Mouse (Mus musculus) heart, embryonic 13.5 days (tissue): ENCODE data around the gene Nbeal2. TPM values are rescaled to one million over a fixed set of nuclear protein-coding genes. Genes with fewer than 3 reads are reported as not detected.

Source experiments
- ATAC-seq: fragments of 200-750 bp; cut with Nextera tagmentation; 2 replicates; pipeline ENCODE4 v1.8.0; 2017; ENCODE audit warnings: moderate TSS enrichment; ENCODE audit not compliant: insufficient number of reproducible peaks, low FRiP score, low TSS enrichment; ENCODE audit errors: extremely low read depth
- H3K27ac ChIP-seq: fragments of 300-500 bp; sonication (generic); replicated peaks from 2 replicates; pipeline ENCODE4 v1.5.1; 2015; ENCODE audit warnings: moderate library complexity, mild to moderate bottlenecking, inconsistent platforms
- H3K27me3 ChIP-seq: fragments of 300-500 bp; sonication (generic); replicated peaks from 2 replicates; pipeline ENCODE4 v1.6.1; 2015; ENCODE audit warnings: mild to moderate bottlenecking, inconsistent platforms
- H3K36me3 ChIP-seq: fragments of 300-500 bp; sonication (generic); 2 replicates; pipeline ENCODE4 v1.6.1; 2015; ENCODE audit warnings: mild to moderate bottlenecking, inconsistent platforms
- H3K4me1 ChIP-seq: fragments of 300-500 bp; sonication (generic); 2 replicates; pipeline ENCODE4 v1.6.1; 2015; ENCODE audit warnings: inconsistent platforms
- H3K4me2 ChIP-seq: fragments of 300-500 bp; sonication (generic); 2 replicates; pipeline ENCODE4 v1.6.1; 2015; ENCODE audit warnings: inconsistent platforms, mild to moderate bottlenecking, moderate library complexity
- H3K4me3 ChIP-seq: fragments of 300-500 bp; sonication (generic); 2 replicates; pipeline ENCODE4 v1.5.1; 2015; ENCODE audit warnings: moderate library complexity, mild to moderate bottlenecking, inconsistent platforms
- H3K9ac ChIP-seq: fragments of 300-500 bp; sonication (generic); 2 replicates; pipeline ENCODE4 v1.6.1; 2015; ENCODE audit warnings: inconsistent platforms, mild to moderate bottlenecking, moderate library complexity
- H3K9me3 ChIP-seq: fragments of 300-500 bp; sonication (generic); 2 replicates; pipeline ENCODE4 v1.6.1; 2016; ENCODE audit warnings: inconsistent platforms
- WGBS: fragments of 180-500 bp; shearing (Covaris S2); methylation state at CpG from one replicate; pipeline ENCODE4 v1.1.7; 2015; ENCODE audit warnings: mixed read lengths; 5-methylcytosine and 5-hydroxymethylcytosine counted together
- polyA plus RNA-seq: library from polyadenylated mRNA; unstranded; fragments of >200 nt; fragmentation: Nextera tagmentation; extraction: Ambion mirVana; gene quantifications from 2 replicates; pipeline ENCODE4 v1.2.1, GENCODE M21; 2015

Nbeal2 gene
- polyA plus RNA-seq, 1 experiment from 2014 or later = 1.8 TPM

GRCm38 (mm10) chr9:110643787-110644186 lies 10.2 kb downstream of the Nbeal2 start:
- no peak for ATAC-seq
- Histone ChIP-seq H3K4me2 (no peak overlapping the region), H3K4me1 (peaks cover 4% of the 10 kb centered on the region; the same call in 1 of the 2 replicates), H3K4me3 (no peak overlapping the region), H3K9me3 (no peaks in the 10 kb centered on the region), H3K9ac (no peak overlapping the region), H3K36me3 (no peaks in the 10 kb centered on the region), H3K27me3 (no peaks in the 10 kb centered on the region), H3K27ac (no peak overlapping the region)
- WGBS = 50% methylated on average over 9 of the region's 9 CpGs

DNA sequence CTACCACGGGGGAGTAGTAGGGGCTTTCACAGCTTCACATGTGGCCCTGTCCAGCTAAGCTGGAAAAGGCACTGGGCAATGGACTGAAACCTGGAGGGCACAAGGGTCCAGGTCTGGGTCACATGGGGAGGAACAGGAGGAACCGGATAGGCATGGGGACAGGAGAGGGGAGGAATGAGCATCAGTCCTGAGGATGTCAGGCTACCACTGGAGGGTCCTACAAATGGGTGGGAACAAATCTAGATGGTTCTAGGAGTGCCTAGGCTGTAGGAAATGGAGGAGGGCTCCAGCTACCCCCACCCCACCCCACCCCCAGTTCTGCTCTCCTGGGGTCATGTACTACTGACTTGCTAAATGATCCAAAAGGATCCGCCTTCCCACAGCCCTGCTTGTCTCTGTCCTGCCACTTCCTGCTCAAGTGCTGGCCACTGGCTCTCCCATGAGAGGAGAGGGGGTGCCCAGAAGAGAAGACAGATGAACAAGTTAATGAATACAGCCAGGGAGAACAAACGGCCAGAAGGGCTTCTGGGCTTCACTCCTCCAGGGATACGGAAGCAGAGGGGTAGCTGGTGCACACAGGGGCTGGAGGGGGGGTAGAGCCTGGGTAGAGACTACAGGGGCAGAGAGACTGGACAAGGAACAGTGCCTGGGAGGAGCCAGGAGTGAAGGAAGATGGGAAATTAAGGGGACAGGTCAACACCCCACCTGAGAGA lies 11.0 kb downstream of the Nbeal2 start:
- 48% methylated on average over 5 of the region's 5 CpGs for WGBS
- peaks cover 3% of the 10 kb centered on the region; the same call in 1 of the 2 replicates for H3K36me3 ChIP-seq
- H3K27ac ChIP-seq = no peak overlapping the region
- no peak overlapping the region for H3K4me3 ChIP-seq
- H3K27me3 ChIP-seq = no peaks in the 10 kb centered on the region; the same call in 1 of the 2 replicates
- H3K4me1 ChIP-seq = 0 out of 2 replicates have a peak, but pooled peaks cover 7% of the 10 kb centered on the region
- no peak for ATAC-seq
- H3K9ac ChIP-seq = no peak overlapping the region
- H3K9me3 ChIP-seq = no peaks in the 10 kb centered on the region
- H3K4me2 ChIP-seq = no peak overlapping the region

DNA sequence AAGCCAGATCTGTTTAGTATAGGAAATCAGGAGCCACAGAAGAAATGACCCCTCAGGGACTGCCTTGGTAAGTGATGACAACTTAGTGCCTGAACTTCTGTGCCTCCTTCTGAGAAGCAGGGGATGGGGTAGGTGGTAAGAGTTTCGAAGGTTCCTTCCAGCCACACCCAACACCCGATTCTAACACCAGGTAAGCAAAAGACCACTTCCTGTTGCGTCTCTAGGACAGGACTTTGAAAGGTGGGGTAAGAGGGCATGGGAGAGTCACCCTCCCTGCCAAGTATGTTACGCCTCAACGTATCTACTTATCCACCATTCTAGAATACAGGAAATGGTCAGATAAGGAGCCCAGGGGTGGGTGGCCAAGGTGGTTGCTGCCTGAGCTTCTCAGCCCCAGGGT lies 13.0 kb downstream of the Nbeal2 start:
- no peak overlapping the region for H3K4me3 ChIP-seq
- no peak for ATAC-seq
- H3K27me3 ChIP-seq = peaks cover 2% of the 10 kb centered on the region
- peaks cover 11% of the 10 kb centered on the region; the same call in 1 of the 2 replicates for H3K36me3 ChIP-seq
- H3K4me1 ChIP-seq = 0 out of 2 replicates have a peak, but pooled peaks cover 7% of the 10 kb centered on the region
- WGBS = 74% methylated on average over 5 of the region's 5 CpGs
- H3K27ac ChIP-seq = no peak overlapping the region
- H3K4me2 ChIP-seq = no peak overlapping the region
- H3K9me3 ChIP-seq = no peaks in the 10 kb centered on the region
- no peak overlapping the region for H3K9ac ChIP-seq

- Histone ChIP-seq H3K4me2 (no peak overlapping the region), H3K4me1 (0 out of 2 replicates have a peak, but pooled peaks cover 5% of the 10 kb centered on the region), H3K4me3 (no peak overlapping the region), H3K9me3 (no peaks in the 10 kb centered on the region), H3K27me3 (peaks cover 23% of the 10 kb centered on the region), H3K36me3 (peaks cover 13% of the 10 kb centered on the region; the same call in 1 of the 2 replicates), H3K9ac (no peak overlapping the region), H3K27ac (no peak overlapping the region)
- ATAC-seq = no peak
- 71% methylated on average over 10 of the region's 10 CpGs for WGBS
Measured at GRCm38 (mm10) chr9:110638611-110639021, 15.3 kb downstream of the Nbeal2 start.

DNA sequence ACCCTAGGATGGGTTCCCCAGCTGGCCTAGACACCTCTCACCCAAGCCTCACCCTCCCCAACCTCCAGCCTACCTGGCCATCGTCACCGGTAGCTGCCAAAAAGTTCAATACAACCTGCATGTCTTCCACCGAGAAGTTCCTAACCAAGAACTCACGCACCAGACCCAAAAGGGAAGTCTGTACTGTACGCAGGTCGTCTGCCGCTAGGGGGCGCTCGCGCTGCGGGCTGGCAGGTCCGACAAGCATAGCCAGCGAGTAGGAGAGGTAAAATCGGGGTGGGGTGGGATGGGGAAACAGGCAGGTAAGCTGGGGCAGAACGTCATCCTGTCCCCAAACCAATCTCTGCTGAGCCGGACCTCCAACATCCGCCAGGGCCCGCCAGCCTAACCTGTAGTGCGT lies 18.7 kb downstream of the Nbeal2 start:
- 10% methylated on average over 19 of the region's 19 CpGs for WGBS
- Histone ChIP-seq H3K27me3 (peaks cover 57% of the 10 kb centered on the region), H3K9ac (0 out of 2 replicates have a peak overlapping the region, but pooled peaks have one; percentile 24), H3K4me2 (no peak overlapping the region), H3K36me3 (peaks cover 17% of the 10 kb centered on the region), H3K4me3 (no peak overlapping the region), H3K4me1 (peaks cover 15% of the 10 kb centered on the region), H3K9me3 (no peaks in the 10 kb centered on the region), H3K27ac (no peak overlapping the region)
- ATAC-seq = no peak

- H3K36me3 ChIP-seq = peaks cover 19% of the 10 kb centered on the region
- H3K4me3 ChIP-seq = no peak overlapping the region
- peaks cover 58% of the 10 kb centered on the region for H3K27me3 ChIP-seq
- H3K4me2 ChIP-seq = no peak overlapping the region
- H3K27ac ChIP-seq = no peak overlapping the region
- no peaks in the 10 kb centered on the region for H3K9me3 ChIP-seq
- peaks cover 15% of the 10 kb centered on the region for H3K4me1 ChIP-seq
- no peak overlapping the region for H3K9ac ChIP-seq
- WGBS = 71% methylated on average over 17 of the region's 17 CpGs
- no peak for ATAC-seq
Measured at GRCm38 (mm10) chr9:110633882-110634281, 20.1 kb downstream of the Nbeal2 start.

- Histone ChIP-seq H3K9me3 (no peaks in the 10 kb centered on the region), H3K4me2 (no peak overlapping the region), H3K9ac (no peak overlapping the region), H3K4me3 (no peak overlapping the region), H3K36me3 (peaks cover 15% of the 10 kb centered on the region), H3K27me3 (peaks cover 58% of the 10 kb centered on the region), H3K27ac (no peak overlapping the region), H3K4me1 (peaks cover 10% of the 10 kb centered on the region)
- no peak for ATAC-seq
- WGBS = 76% methylated on average over 15 of the region's 15 CpGs
Measured at GRCm38 (mm10) chr9:110632671-110633070, 21.3 kb downstream of the Nbeal2 start.

DNA sequence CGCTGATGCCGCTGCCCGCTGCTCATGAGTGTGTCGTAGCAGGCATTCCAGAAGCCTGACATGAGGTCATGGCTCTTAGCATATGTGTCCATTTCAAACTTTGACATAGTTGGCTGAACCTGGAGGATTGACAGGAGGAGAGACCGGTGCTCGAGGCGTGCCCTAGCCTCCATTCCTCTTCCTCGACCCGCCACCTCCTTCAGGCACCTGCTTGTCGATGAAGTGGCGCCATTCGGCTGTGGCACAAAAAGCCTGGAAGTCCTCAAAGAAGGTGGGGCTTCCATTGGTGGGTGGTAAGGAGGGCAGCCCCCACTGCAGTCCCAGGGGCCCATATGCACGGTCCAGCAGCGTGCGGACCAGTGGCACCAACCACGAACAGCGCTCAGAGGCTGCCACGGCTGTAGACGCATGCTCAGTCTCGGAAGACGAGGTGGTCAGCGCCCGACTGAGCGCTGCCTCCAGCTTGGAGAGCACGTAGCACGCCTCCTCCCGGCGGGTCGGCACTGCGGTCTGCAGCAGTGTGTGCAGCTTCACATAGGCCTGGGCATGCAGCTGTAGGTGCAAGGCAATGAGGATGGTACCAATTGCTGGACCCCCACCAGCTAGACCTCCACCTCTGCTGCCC lies 22.2 kb downstream of the Nbeal2 start:
- ATAC-seq = no peak
- WGBS = 23% methylated on average over 30 of the region's 30 CpGs
- H3K27ac ChIP-seq = no peak overlapping the region
- peak overlapping the region; percentile 68 for H3K4me2 ChIP-seq
- H3K36me3 ChIP-seq = peaks cover 19% of the 10 kb centered on the region
- H3K9ac ChIP-seq = peak overlapping the region; percentile 58; the same call in 1 of the 2 replicates
- H3K4me1 ChIP-seq = peaks cover 10% of the 10 kb centered on the region
- H3K9me3 ChIP-seq = no peaks in the 10 kb centered on the region
- peak overlapping the region; percentile 40 for H3K4me3 ChIP-seq
- peaks cover 58% of the 10 kb centered on the region for H3K27me3 ChIP-seq

GRCm38 (mm10) chr9:110631191-110631590 lies 22.8 kb downstream of the Nbeal2 start:
- Histone ChIP-seq H3K4me3 (peak overlapping the region; percentile 40), H3K4me2 (peak overlapping the region; percentile 68)

DNA sequence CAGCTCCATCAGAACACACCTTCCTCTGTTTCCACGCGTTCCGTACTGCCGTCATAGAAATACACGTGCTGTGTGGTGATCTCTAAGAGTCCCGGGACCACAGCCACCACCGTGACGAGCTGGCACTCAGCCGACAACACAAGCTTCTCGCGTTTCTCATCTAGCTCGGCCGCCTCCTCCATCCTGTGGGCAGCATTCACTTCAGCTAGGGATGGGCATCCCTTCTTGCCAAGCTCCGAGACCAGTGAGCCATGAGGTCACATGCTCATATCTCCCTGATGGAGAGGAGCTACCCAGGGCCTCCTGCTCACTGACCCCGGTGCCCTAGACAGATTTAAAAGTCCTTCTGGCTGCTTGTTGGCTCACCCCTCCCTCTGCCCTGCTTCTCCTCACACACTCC lies 23.8 kb downstream of the Nbeal2 start:
- H3K4me3 ChIP-seq = no peak overlapping the region
- no peak overlapping the region for H3K9ac ChIP-seq
- H3K4me1 ChIP-seq = peaks cover 14% of the 10 kb centered on the region
- no peak overlapping the region for H3K27ac ChIP-seq
- H3K27me3 ChIP-seq = peaks cover 48% of the 10 kb centered on the region
- no peak overlapping the region for H3K4me2 ChIP-seq
- H3K36me3 ChIP-seq = peaks cover 19% of the 10 kb centered on the region
- WGBS = 81% methylated on average over 15 of the region's 15 CpGs
- no peaks in the 10 kb centered on the region for H3K9me3 ChIP-seq
- ATAC-seq = no peak

More at GRCm38 (mm10) chr9:110631191-110631590, 22.8 kb downstream of the Nbeal2 start:
- H3K9ac ChIP-seq = peak overlapping the region; percentile 58; the same call in 1 of the 2 replicates
- H3K27me3 ChIP-seq = peaks cover 58% of the 10 kb centered on the region
- H3K27ac ChIP-seq = no peak overlapping the region
- ATAC-seq = no peak
- WGBS = 18% methylated on average over 10 of the region's 10 CpGs
- no peaks in the 10 kb centered on the region for H3K9me3 ChIP-seq
- H3K4me1 ChIP-seq = peaks cover 10% of the 10 kb centered on the region
- peaks cover 19% of the 10 kb centered on the region for H3K36me3 ChIP-seq

DNA sequence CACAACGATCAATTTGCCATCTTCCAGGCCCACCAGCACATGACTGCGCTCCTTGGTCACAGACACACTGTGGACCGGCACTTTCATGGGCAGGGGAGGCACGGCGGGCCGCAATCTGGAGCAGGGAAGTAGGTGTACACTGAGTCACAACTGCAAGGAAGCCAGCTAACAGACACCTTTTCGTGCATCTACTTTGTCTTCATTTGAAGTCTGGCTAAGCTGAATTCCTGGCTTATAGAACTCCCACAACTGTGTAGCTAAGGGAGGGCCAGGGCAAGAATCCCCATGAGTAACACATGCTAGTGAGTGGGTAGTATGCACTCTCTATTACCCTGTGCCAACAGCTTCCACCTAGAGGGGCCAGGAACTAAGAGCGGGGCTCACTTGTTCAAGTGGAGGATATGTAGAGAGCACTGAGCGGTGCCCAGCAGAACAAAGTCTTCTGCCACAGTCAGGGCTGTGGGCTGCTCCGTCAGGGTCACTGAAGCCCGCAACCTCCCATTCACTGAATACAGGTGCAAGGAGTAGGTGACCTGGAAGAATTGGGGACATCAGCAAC lies 28.5 kb downstream of the Nbeal2 start:
- peaks cover 17% of the 10 kb centered on the region for H3K4me1 ChIP-seq
- peak overlapping the region; percentile 87 for H3K9ac ChIP-seq
- no peak for ATAC-seq
- H3K4me3 ChIP-seq = peak overlapping the region; percentile 70
- H3K9me3 ChIP-seq = no peaks in the 10 kb centered on the region
- H3K36me3 ChIP-seq = peaks cover 36% of the 10 kb centered on the region
- H3K27ac ChIP-seq = peak overlapping the region; percentile 56
- WGBS = 72% methylated on average over 11 of the region's 11 CpGs
- H3K27me3 ChIP-seq = peaks cover 3% of the 10 kb centered on the region
- H3K4me2 ChIP-seq = peak overlapping the region; percentile 99
